Mouse (Mus musculus) heart, adult 11 months (tissue): ENCODE measurements around the gene Rgs7.

Experiments used
- DNase-seq: peaks from one replicate; pipeline ENCODE4 v3.0.0; 2022

The Rgs7 gene

GRCm38 (mm10) chr1:175427112-175427511, 65.2 kb downstream of the Rgs7 start:
- DNase-seq, result no peak

GRCm38 (mm10) chr1:175426393-175426792, 65.9 kb downstream of the Rgs7 start:
- DNase-seq, result no peak

DNA sequence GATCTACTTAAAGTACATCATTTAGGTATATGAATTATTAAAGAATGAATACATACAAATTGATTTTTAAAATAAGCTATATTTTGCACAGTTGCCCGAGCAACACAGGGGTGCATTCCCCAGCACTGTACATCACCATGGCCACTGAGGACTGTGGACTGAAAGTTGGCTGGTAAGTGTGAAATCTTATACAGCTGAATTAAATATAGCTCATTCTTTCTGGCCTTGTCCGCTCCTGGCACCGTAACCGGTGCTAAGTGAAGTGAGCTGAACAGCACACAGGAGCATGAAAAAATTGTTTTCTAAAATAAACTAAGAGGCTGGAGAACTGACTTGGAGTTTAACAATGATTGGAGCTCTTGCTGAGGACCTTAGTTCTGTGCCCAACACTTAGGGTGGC, 71.4 kb downstream of the Rgs7 start:
- DNase-seq, result peak; percentile 94

DNA sequence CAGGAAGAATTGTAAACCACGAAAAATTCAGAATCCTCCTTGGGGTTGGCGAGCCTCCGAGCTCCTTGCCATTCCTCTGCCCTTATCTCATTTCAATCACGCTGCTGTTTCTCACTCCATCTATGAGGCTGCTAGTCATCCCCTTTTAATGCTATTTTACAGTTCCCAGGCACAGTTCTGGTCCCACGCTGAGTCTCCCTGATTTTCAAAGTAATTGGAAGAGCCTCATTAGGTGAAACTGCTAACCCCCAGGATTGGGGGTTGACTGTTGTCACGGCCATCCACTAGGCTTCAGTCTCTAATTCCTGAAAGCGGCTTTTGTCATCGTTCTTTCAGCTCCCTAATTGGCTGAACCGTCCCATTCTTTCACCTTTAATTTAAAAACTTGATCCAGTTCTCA, 76.6 kb downstream of the Rgs7 start:
- DNase-seq, result no peak

DNA sequence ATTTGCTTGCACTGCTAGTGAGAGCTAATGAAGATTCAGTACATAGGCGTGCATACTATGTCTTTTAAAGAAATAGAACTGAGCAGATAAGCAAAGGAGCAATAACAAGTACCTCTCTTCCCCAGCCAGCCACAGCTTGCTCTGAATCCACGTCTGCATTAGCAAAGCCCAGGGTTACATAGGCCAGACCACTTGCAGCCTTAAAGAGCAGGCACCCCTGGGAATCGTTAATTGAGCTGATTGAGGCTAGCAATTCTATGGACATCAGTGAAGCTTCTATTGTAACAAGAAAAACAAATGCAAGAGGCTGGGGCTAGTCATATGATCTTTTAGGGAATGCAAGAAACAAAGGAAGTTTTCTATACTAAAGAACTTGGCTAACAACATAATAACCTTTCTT, 81.9 kb downstream of the Rgs7 start:
- DNase-seq, result no peak

DNA sequence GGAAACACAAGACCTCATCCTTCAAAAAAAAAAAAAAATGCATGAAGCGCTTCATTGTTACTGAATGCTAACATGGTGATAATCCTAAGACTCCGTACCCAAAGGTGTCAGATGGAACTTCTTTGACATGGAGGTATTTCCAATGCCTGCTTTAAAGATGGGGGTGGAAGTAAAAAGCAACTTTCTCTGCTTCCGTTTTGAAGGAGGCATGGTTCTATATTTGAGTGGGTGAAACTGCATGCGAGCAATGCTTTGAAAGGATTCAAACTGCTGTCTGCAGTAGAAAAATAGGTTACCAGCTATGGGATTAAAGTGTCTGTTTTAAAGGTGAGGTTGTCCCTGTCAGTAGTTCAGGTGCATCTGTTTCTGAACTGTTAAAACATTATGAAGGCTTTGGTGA, 100.4 kb downstream of the Rgs7 start:
- no peak for DNase-seq

GRCm38 (mm10) chr1:175389250-175389649, 103.0 kb downstream of the Rgs7 start:
- no peak for DNase-seq

DNA sequence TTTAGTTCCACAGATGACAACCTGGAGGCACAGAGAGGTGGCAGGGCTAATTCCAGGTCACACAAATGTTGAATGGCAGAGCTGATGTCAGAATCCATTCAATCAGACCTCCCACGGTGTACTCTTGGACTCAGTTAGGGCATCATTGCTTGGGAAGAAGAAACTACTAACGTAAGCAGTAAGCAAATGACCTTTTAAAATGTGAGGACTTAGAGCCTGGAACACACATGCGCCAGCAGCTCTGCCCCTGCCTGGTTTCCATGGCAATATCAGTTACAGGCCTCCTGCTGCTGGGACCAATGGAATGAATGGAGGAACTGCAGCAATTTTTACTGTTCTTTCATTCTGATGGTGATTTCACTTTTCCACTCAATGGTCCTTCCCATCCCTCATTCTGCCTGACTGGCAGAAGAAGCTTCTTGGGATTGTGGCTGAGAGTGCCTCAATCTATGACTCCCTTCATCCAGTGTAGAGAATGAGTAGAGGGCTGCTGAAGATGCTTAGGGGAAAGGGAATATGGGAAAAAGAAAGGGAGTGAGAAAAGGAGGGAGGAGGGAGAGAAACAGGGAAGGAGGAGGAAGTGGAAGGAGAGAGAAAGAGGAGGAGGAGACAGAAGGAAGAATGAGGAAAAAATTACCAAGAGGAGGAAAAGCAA, 106.6 kb downstream of the Rgs7 start:
- DNase-seq, result no peak

GRCm38 (mm10) chr1:175372571-175372970, 119.7 kb downstream of the Rgs7 start:
- DNase-seq, result no peak

DNA sequence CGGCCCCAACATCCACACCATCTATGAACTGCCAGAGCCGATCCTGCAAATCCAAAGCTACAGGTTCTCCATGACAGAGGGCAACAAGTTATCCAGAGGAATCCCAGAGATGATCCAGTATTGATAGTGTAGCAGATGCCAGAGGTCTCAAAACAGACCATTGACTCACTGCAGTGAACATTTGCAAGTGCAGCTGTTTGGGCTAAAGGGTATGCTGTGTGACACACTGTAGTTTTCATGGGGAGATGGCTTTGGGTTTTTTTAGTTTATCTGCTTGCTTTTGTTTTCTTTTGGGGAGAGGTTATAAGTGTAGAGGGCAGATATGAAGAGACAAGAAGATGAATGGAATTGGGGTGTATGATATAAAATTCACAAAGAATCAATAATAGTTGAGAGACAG, 124.2 kb downstream of the Rgs7 start:
- no peak for DNase-seq

- no peak for DNase-seq
These were observed 128.7 kb downstream of the Rgs7 start for GRCm38 (mm10) chr1:175363606-175364005.

GRCm38 (mm10) chr1:175359411-175360366, 132.6 kb downstream of the Rgs7 start:
- DNase-seq, result peak; percentile 96

DNA sequence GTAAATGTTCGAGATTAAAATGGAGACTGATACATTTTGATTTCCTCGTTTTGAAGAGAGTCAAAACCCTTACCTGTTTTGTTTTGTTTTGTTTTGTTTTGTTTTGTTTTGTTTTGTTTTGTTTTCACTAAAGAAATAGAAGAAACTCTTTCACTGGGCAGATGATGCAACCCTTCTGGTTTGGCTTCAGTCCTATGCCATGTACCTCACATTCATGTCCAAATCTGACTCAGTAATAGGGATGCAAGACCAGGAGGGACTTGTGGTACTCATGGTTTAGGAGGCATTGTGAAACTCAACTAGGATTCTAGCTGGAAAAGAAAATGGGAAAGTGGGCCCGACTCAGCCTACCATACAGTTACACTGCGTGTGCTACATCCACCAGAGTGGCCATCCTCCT, 139.4 kb downstream of the Rgs7 start:
- DNase-seq, result no peak

GRCm38 (mm10) chr1:175346162-175346561, 146.1 kb downstream of the Rgs7 start:
- peak; percentile 68 for DNase-seq

- no peak for DNase-seq
These were observed 156.1 kb downstream of the Rgs7 start for GRCm38 (mm10) chr1:175336191-175336590.

- DNase-seq, result no peak
These were observed 159.1 kb downstream of the Rgs7 start for GRCm38 (mm10) chr1:175333041-175333854.

DNA sequence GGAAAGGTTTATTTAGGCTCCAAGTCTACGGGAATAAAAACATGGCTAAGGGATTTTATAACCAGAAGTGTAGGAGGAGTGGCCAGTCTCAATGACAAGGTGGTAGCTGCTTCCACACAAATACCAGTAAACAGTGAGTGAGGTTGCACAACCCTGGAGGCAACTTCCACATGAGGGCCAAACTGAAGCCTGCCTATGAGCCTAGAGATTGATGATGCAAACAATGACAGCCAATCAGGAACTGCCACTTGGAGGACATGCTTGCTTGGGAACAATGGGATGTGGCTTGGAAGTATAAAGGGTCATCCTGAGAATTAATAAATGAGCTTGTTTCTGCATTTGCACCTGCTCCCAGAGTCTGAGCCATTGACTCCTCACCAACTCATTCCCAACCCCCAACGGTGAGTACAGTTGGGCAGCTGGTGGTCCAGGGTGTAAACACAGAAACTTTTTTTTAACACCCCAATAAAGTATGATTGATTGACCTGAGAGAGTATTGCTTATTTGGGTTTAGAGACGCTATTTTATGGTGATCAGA, 162.3 kb downstream of the Rgs7 start:
- no peak for DNase-seq

- no peak for DNase-seq
These were observed 169.5 kb downstream of the Rgs7 start for GRCm38 (mm10) chr1:175322781-175323180.

DNA sequence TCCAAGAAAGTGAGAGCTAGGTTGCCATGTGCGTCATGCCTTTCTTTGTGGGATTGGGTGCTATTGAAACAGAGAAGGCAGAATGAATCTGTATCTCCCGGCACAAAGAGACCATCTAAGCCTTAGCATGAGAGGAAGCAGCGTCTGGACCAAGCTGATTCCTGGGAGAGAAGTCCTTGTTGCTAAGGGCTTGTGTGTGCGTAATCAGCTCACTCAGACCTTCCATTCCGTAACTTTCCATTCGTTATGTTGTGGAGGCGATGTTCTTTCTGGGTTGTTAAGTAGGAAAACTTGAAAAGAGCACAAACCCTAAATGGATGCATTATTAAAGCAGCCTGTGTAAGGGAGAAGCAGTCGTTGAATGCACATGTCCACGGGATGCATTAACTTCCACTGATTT, 173.1 kb downstream of the Rgs7 start:
- DNase-seq, result no peak

DNA sequence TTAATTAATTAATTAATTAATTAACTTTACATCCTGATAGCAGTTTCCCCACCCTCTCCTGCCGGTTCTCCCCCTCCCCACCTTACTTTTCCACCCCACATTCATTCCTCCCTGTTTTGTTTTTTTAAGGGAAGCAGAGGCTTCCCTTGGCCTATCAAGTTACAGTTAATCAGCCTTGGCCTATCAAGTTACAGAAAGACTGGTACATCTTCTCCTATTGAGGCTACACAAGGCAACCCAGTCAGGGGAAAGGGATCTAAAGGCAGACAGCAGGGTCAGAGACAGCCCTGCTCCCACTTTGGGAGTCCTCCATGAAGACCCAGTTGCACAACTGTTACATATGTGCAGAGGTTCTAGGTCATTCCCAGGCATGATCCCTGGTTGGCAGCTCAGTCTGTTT, 175.0 kb downstream of the Rgs7 start:
- DNase-seq, result no peak

- no peak for DNase-seq
These were observed 184.7 kb downstream of the Rgs7 start for GRCm38 (mm10) chr1:175307604-175308003.

GRCm38 (mm10) chr1:175300895-175301294, 191.4 kb downstream of the Rgs7 start:
- DNase-seq, result no peak

DNA sequence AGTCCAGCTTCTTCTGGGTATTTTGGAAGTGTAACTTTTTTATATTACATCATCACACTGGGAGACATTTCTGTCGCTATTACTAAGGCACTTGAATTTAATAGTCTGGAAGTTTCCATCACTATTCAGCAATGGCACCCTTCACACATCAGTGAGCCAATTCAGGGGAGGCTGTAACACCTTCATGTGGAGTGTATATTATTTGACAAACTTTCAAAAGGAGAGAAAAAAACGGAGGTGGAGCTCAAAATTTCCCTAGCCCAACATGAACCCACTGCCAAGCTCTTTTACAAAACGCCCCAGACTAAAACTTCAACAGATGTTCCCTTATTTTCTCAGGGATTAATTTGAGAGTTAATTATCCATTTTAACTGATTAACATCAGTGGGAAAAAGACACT, 191.9 kb downstream of the Rgs7 start:
- DNase-seq, result no peak
